20 mouse cellular contexts compared by ENCODE assay signal in genomic region chr4:136109153-136109552, GRCm38 (mm10).
"Had no signal": no experiment of that assay in that cellular context is flagged by ENCODE, and none has a peak within 500 bp of the region (broad histone marks: within the 10 kb centered on the region; RNA-seq: fewer than 3 reads in every experiment).

No protein-coding gene starts in this region.

- H3K36me3 ChIP-seq: limb, embryonic 12.5 days; limb, embryonic 15.5 days; midbrain, embryonic 12.5 days; midbrain, embryonic 15.5 days; neural tube, embryonic 13.5 days had no signal

- H3K27ac ChIP-seq: layer of hippocampus, adult 2 months; left cerebral cortex, adult 2 months; limb, embryonic 12.5 days; limb, embryonic 15.5 days; liver, embryonic 14.5 days; macrophage; midbrain, embryonic 12.5 days; midbrain, embryonic 15.5 days; neural tube, embryonic 13.5 days; stomach, postnatal 0 days had no signal

- H3K4me3 ChIP-seq: layer of hippocampus, adult 2 months; left cerebral cortex, adult 2 months; limb, embryonic 12.5 days; limb, embryonic 15.5 days; midbrain, embryonic 12.5 days; midbrain, embryonic 15.5 days; myocyte; neural tube, embryonic 13.5 days had no signal

- H3K27me3 ChIP-seq: limb, embryonic 12.5 days; limb, embryonic 15.5 days; neural tube, embryonic 13.5 days had no signal

- DNase-seq: kidney, adult 18-20 months; kidney, postnatal 14 days; layer of hippocampus, adult 9-11 months; layer of hippocampus, postnatal 36 days; liver, postnatal 0 days; lung, embryonic 14.5 days; retina, postnatal 1 day; right cerebral cortex, postnatal 25 days; thymus, postnatal 36 days had no signal

- H3K9me3 ChIP-seq: limb, embryonic 12.5 days; limb, embryonic 15.5 days; midbrain, embryonic 12.5 days; midbrain, embryonic 15.5 days; neural tube, embryonic 13.5 days had no signal
